Mouse (Mus musculus): Measurements from ENCODE around the gene Sdk2. TPM values are rescaled to one million over a fixed set of nuclear protein-coding genes. Genes with fewer than 3 reads are reported as not detected.

Gene Sdk2
- polyA plus RNA-seq, 1 experiment from 2014 or later, result 1.1 TPM

DNA sequence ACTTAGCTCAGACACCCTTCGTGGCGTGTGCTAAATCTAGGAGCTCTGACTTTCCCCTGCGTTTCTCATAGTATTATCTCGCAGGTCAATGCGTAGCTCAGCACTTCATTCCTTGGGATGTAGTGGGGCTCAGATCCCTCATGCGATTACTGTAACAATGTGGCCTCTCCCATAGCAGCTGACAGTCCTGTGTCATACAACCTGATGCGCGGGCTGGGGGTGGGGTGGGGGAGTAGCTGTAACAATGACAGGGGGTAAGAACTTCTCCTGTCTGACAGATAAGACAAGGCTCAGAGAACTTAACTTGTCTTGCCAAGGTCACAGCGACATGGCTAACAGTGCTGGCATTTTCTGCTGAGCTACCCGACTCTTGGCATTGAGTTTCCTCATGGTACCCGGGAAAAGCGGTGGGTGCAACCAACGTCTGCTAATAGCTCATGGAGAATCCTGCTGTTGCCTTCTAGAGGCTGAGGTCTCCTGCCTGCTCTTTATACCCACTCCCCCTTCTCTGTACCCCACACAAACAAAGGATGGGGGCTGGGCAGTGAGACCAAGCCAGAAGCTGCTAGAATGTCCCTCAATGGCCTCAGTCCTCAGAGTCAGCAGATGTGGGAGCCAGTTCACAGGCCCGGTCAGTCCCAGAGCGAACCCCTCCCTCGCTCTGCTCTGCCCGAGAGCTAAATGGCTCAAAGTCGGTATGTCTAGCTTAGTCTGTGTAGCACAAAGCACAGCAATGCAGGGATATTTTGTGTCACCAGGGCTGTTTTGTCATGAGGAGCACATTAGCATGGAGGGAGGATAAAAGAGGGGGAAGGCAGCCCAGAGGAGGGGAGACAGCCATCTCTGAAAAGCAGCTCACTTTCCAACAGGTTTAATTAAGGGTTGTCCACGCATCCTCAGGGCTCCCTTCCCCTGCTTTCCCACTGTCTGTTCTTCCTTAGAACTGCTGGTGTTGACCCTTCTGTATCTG is 269.5 kb downstream of the Sdk2 start:
- ATAC-seq (replicated peaks; ENCODE audit: extremely low read depth, insufficient read depth, low FRiP score), result no peak
- Histone ChIP-seq H3K4me3 (ENCODE audit: low read length) (no peak overlapping the region), H3K4me1 (ENCODE audit: control insufficient read depth, insufficient read depth, low read length) (peaks cover 21% of the 10 kb centered on the region), H3K36me3 (ENCODE audit: control insufficient read depth, insufficient read depth) (no peaks in the 10 kb centered on the region), H3K9ac (ENCODE audit: low read length) (no peak overlapping the region), H3K9me3 (replicated peaks; ENCODE audit: control insufficient read depth, low read length) (no peaks in the 10 kb centered on the region), H3K4me2 (ENCODE audit: low read depth, low read length) (no peak overlapping the region), H3K27ac (ENCODE audit: low read length) (no peak overlapping the region), H3K27me3 (ENCODE audit: control insufficient read depth, insufficient read depth, low read length) (no peaks in the 10 kb centered on the region)
- 58% methylated on average over 19 of the region's 19 CpGs for WGBS

DNA sequence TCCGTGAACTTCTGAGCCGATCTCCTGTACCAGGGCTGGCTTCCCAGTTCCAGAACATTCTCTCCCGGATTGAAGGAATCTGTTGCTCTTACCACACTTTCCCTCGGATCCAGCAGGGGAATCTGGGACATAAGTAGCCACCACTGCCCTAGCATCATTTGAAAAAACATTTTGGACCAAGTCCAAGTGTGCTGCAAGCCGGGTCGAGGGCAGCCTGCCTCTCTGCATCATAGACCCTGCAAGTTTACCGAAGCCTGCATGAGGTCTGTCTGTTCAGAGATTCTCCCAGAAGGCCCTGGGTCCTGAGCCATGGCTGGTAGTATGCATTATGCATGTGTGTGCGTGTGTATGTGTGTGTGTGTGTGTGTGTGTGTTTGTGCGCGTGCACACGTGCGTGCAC is 271.0 kb downstream of the Sdk2 start:
- ATAC-seq (replicated peaks; ENCODE audit: extremely low read depth, insufficient read depth, low FRiP score), result no peak
- H3K36me3 ChIP-seq (ENCODE audit: control insufficient read depth, insufficient read depth), result no peaks in the 10 kb centered on the region
- H3K4me1 ChIP-seq (ENCODE audit: control insufficient read depth, insufficient read depth, low read length), result peaks cover 15% of the 10 kb centered on the region
- no peaks in the 10 kb centered on the region for H3K27me3 ChIP-seq (ENCODE audit: control insufficient read depth, insufficient read depth, low read length)
- 68% methylated on average over 12 of the region's 12 CpGs for WGBS
- H3K4me2 ChIP-seq (ENCODE audit: low read depth, low read length), result no peak overlapping the region
- H3K4me3 ChIP-seq (ENCODE audit: low read length), result no peak overlapping the region
- no peak overlapping the region for H3K27ac ChIP-seq (ENCODE audit: low read length)
- H3K9me3 ChIP-seq (replicated peaks; ENCODE audit: control insufficient read depth, low read length), result no peaks in the 10 kb centered on the region
- H3K9ac ChIP-seq (ENCODE audit: low read length), result no peak overlapping the region

DNA sequence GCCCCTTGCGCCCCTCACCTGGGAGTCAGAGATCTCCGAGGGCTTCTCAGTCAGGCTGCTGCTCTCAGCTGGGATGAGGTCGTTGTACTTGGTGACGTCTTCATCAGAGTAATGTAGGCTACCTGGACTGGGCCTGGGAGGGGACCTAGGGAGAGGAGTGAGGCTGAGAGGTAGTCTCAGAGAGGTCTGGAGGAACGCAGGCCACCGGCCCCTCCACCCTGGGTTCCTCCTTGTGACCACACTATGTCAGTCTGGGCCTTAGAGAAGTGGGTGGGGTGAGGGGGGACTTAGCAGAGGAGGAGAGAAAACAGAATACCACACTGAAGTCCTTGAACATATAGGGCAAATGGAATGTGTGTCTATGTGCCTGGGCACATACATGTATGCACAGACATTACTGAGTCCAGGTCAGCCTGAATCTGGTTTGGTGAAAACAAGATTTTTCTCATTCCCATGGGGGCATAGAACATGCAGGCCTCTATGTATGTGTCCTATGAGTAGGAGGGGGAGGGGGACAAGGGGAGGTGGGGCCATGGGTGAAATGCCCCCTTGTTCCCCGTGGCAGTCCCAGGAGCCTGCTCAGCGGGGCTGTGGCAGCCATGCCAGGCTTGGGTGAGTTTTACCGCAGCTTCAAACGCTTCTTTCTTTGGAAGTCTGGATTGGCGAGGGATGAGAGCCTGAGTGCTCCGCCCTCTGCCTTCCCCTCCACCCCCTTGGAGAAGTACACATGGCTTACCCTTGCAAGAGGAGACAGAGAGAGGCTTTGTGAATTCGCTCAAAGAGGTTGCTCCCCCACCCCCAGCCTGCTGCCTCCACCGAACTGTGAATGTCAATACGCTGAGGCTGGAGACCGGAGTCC is 275.3 kb downstream of the Sdk2 start:
- no peak overlapping the region for H3K4me2 ChIP-seq (ENCODE audit: low read depth, low read length)
- WGBS, result 65% methylated on average over 16 of the region's 16 CpGs
- no peak overlapping the region for H3K27ac ChIP-seq (ENCODE audit: low read length)
- H3K4me1 ChIP-seq (ENCODE audit: control insufficient read depth, insufficient read depth, low read length), result peaks cover 17% of the 10 kb centered on the region
- no peaks in the 10 kb centered on the region for H3K27me3 ChIP-seq (ENCODE audit: control insufficient read depth, insufficient read depth, low read length)
- no peaks in the 10 kb centered on the region for H3K36me3 ChIP-seq (ENCODE audit: control insufficient read depth, insufficient read depth)
- ATAC-seq (replicated peaks; ENCODE audit: extremely low read depth, insufficient read depth, low FRiP score), result no peak
- H3K9ac ChIP-seq (ENCODE audit: low read length), result no peak overlapping the region
- H3K4me3 ChIP-seq (ENCODE audit: low read length), result no peak overlapping the region
- H3K9me3 ChIP-seq (replicated peaks; ENCODE audit: control insufficient read depth, low read length), result no peaks in the 10 kb centered on the region

DNA sequence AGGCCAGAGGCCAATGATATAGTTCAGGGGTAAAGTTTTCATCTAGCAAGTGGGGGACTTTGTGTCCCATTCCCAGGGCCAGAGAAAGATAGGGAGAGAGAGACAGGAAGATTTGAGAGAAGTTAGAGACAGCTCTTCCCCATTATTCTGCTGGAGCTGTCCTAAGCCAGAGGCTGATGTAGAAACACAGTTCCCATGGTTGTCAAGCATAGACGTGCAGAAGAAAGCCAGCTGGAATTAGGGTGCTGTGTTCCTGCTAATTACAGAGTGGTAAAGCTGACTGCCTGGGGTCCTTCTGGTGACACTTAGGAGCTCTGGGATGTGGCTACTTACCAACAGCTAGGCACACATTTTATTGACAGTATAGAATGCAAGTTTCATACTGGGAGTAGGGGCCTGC is 277.7 kb downstream of the Sdk2 start:
- H3K4me1 ChIP-seq (ENCODE audit: control insufficient read depth, insufficient read depth, low read length), result peaks cover 27% of the 10 kb centered on the region
- 0 out of 2 replicates have a peak overlapping the region, but pooled peaks have one; percentile 10 for H3K27ac ChIP-seq (ENCODE audit: low read length)
- H3K9ac ChIP-seq (ENCODE audit: low read length), result no peak overlapping the region
- H3K4me2 ChIP-seq (ENCODE audit: low read depth, low read length), result no peak overlapping the region
- no peak overlapping the region for H3K4me3 ChIP-seq (ENCODE audit: low read length)
- H3K27me3 ChIP-seq (ENCODE audit: control insufficient read depth, insufficient read depth, low read length), result no peaks in the 10 kb centered on the region
- no peak for ATAC-seq (replicated peaks; ENCODE audit: extremely low read depth, insufficient read depth, low FRiP score)
- 27% methylated on average over 1 of the region's 1 CpGs for WGBS
- no peaks in the 10 kb centered on the region for H3K36me3 ChIP-seq (ENCODE audit: control insufficient read depth, insufficient read depth)
- H3K9me3 ChIP-seq (replicated peaks; ENCODE audit: control insufficient read depth, low read length), result no peaks in the 10 kb centered on the region

DNA sequence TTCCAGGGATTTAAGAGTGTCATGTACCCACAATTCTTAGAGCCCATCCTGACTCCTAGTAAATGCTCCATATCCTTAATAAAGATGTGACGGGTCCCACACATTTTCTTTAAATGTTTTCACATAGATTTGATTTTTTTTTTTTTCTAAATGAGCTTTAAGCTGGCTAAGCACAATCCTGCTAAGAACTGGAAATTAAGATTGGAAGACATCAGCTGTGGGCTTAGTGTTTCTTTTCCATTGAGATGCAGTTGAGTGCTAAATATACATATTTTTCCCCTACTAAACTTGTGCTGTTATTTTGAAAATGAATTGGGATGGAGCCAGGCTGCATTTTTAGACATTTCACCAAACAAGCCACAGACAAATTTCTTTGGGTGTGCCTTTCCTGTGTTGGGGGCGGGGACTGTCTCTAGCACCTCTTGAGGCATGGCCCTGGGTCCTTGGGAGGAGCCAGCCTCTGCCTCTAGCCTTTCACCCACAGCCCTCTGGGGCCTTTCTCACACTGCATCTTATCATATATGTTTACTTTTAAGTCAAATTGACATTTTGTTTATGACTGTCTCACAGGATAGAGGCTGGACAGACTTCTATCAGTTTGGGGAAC is 278.6 kb downstream of the Sdk2 start:
- Histone ChIP-seq H3K4me3 (ENCODE audit: low read length) (no peak overlapping the region), H3K9me3 (replicated peaks; ENCODE audit: control insufficient read depth, low read length) (no peaks in the 10 kb centered on the region), H3K4me2 (ENCODE audit: low read depth, low read length) (no peak overlapping the region), H3K9ac (ENCODE audit: low read length) (no peak overlapping the region), H3K27me3 (ENCODE audit: control insufficient read depth, insufficient read depth, low read length) (no peaks in the 10 kb centered on the region), H3K4me1 (ENCODE audit: control insufficient read depth, insufficient read depth, low read length) (peaks cover 27% of the 10 kb centered on the region), H3K36me3 (ENCODE audit: control insufficient read depth, insufficient read depth) (no peaks in the 10 kb centered on the region), H3K27ac (ENCODE audit: low read length) (peak overlapping the region; percentile 29; the same call in 1 of the 2 replicates)
- ATAC-seq (replicated peaks; ENCODE audit: extremely low read depth, insufficient read depth, low FRiP score), result no peak
- 65% methylated on average over 2 of the region's 2 CpGs for WGBS

DNA sequence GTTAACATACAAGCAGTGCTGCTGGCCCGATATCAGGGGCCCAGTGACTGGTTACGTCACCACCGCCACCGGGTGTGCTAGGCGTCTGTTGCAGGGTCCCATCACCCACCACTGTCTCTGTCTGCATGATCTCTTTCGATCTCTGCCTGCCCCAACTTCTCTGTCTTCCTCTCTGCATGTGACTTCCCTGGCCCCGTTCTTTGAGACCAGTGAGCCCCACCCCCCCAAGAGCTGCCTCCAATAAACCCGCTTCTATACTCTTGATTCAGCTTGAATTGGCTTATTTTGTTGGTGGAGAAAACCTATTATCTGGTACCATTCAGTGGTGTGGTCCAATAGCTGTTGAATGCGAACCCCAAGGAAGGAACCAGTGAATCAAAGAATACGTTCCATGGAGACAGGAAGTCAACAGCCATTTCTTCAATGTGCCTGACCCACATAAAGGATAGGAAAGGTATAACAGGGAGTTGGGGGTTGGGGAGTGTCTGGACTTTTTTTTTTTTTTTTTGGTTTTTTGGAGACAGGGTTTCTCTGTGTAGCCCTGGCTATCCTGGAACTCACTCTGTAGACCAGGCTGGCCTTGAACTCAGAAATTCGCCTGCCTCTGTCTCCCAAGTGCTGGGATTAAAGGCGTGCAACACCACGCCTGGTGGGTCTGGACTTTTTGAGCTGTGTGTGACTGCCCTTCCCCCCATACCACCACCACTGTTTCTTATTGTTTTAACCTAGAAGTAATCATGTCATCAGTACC is 279.2 kb downstream of the Sdk2 start:
- Histone ChIP-seq H3K27me3 (ENCODE audit: control insufficient read depth, insufficient read depth, low read length) (no peaks in the 10 kb centered on the region), H3K4me1 (ENCODE audit: control insufficient read depth, insufficient read depth, low read length) (peaks cover 27% of the 10 kb centered on the region), H3K9ac (ENCODE audit: low read length) (no peak overlapping the region), H3K4me2 (ENCODE audit: low read depth, low read length) (no peak overlapping the region), H3K4me3 (ENCODE audit: low read length) (no peak overlapping the region), H3K36me3 (ENCODE audit: control insufficient read depth, insufficient read depth) (no peaks in the 10 kb centered on the region), H3K9me3 (replicated peaks; ENCODE audit: control insufficient read depth, low read length) (no peaks in the 10 kb centered on the region), H3K27ac (ENCODE audit: low read length) (peak overlapping the region; percentile 29; the same call in 1 of the 2 replicates)
- WGBS, result 81% methylated on average over 13 of the region's 13 CpGs
- no peak for ATAC-seq (replicated peaks; ENCODE audit: extremely low read depth, insufficient read depth, low FRiP score)

DNA sequence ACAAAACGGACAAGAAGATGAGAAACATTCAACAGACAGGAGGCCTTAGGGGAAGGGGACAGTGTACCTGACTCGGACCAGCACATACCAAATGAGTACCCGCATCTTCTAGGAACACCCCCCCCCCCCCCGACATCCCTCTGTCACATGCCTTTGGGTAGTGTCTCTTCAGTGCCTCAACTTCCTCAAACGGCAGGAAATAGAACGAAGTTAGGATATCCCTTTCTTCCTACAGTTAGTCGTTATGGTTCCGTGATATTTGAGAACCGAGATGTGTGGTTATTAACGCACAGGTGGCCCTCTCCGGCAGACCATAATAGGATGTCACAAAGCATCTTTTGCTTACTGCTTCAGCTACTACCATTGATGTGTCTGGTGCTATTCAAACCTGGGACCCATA is 279.8 kb downstream of the Sdk2 start:
- no peaks in the 10 kb centered on the region for H3K27me3 ChIP-seq (ENCODE audit: control insufficient read depth, insufficient read depth, low read length)
- H3K4me1 ChIP-seq (ENCODE audit: control insufficient read depth, insufficient read depth, low read length), result peaks cover 28% of the 10 kb centered on the region
- no peak overlapping the region for H3K9ac ChIP-seq (ENCODE audit: low read length)
- no peaks in the 10 kb centered on the region for H3K36me3 ChIP-seq (ENCODE audit: control insufficient read depth, insufficient read depth)
- H3K27ac ChIP-seq (ENCODE audit: low read length), result no peak overlapping the region
- WGBS, result 76% methylated on average over 11 of the region's 11 CpGs
- no peak overlapping the region for H3K4me3 ChIP-seq (ENCODE audit: low read length)
- no peaks in the 10 kb centered on the region for H3K9me3 ChIP-seq (replicated peaks; ENCODE audit: control insufficient read depth, low read length)
- no peak for ATAC-seq (replicated peaks; ENCODE audit: extremely low read depth, insufficient read depth, low FRiP score)
- no peak overlapping the region for H3K4me2 ChIP-seq (ENCODE audit: low read depth, low read length)

DNA sequence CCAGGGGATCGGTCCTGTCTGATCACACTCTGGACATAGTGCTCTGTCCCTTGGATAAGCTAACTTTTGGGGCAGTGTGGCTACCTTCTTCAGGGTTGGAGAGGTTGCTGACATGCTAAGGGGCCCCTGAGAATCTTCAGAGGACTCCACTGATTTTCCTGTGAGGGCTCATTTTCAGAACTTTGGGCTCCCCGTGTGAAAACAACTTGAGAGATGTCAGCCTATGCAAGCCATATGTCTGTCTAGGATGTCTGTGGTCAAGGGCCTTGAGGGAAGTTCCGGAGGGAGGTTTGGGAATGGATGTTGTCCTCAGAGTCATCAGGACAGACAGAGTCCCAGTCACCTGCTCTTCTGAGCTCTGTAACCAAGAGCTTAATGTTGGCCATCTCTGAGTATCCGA is 280.5 kb downstream of the Sdk2 start:
- H3K9ac ChIP-seq (ENCODE audit: low read length), result no peak overlapping the region
- no peak overlapping the region for H3K4me3 ChIP-seq (ENCODE audit: low read length)
- H3K27ac ChIP-seq (ENCODE audit: low read length), result peak overlapping the region; percentile 74
- H3K36me3 ChIP-seq (ENCODE audit: control insufficient read depth, insufficient read depth), result no peaks in the 10 kb centered on the region
- no peak for ATAC-seq (replicated peaks; ENCODE audit: extremely low read depth, insufficient read depth, low FRiP score)
- peaks cover 31% of the 10 kb centered on the region for H3K4me1 ChIP-seq (ENCODE audit: control insufficient read depth, insufficient read depth, low read length)
- no peaks in the 10 kb centered on the region for H3K9me3 ChIP-seq (replicated peaks; ENCODE audit: control insufficient read depth, low read length)
- no peaks in the 10 kb centered on the region for H3K27me3 ChIP-seq (ENCODE audit: control insufficient read depth, insufficient read depth, low read length)
- WGBS, result 52% methylated on average over 4 of the region's 4 CpGs
- H3K4me2 ChIP-seq (ENCODE audit: low read depth, low read length), result peak overlapping the region; percentile 68

Data from heart, embryonic 16.5 days (tissue).